Mouse (Mus musculus): ENCODE data around the gene Lrrc27. TPM values are rescaled to one million over a fixed set of nuclear protein-coding genes. Genes with fewer than 3 reads are reported as not detected.

Lrrc27 gene
- polyA plus RNA-seq, 1 experiment: 5.4 TPM

GRCm38 (mm10) chr7:139249406-139250210 lies 36.8 kb downstream of the Lrrc27 start:
- peaks cover 57% of the 10 kb centered on the region for H3K79me2 ChIP-seq (ENCODE audit: control insufficient read depth, insufficient read depth)
- no peak overlapping the region for H3ac ChIP-seq (ENCODE audit: control insufficient read depth, insufficient read length, low read depth)
- peaks cover 14% of the 10 kb centered on the region for H3K79me3 ChIP-seq (ENCODE audit: low read depth)
- H3K4me3 ChIP-seq (ENCODE audit: insufficient read depth, poor library complexity, severe bottlenecking): peak overlapping the region; percentile 59
- H3K27me3 ChIP-seq (ENCODE audit: control insufficient read depth, insufficient read depth, insufficient read length): no peaks in the 10 kb centered on the region
- TF ChIP-seq USF1 (IDR thresholded peaks at IDR 0.05; ENCODE audit: low read depth) (no peak), FOSL1 (IDR thresholded peaks at IDR 0.05; ENCODE audit: insufficient read depth, low read length, poor library complexity, severe bottlenecking) (no peak), MYOG (IDR thresholded peaks at IDR 0.05; ENCODE audit: control insufficient read depth, extremely low read depth, insufficient read length) (no peak)
- no peaks in the 10 kb centered on the region for H3K36me3 ChIP-seq (ENCODE audit: control insufficient read depth, insufficient read depth)

- no peaks in the 10 kb centered on the region for H3K27me3 ChIP-seq (ENCODE audit: control insufficient read depth, insufficient read depth, insufficient read length)
- H3K4me3 ChIP-seq (ENCODE audit: insufficient read depth, poor library complexity, severe bottlenecking): no peak overlapping the region
- peak; percentile 40 for TF ChIP-seq MYOD1 (IDR thresholded peaks at IDR 0.05; ENCODE audit: control insufficient read depth, insufficient read length, low read depth)
- TF ChIP-seq MYOG (IDR thresholded peaks at IDR 0.05; ENCODE audit: control insufficient read depth, extremely low read depth, insufficient read length): no peak
- peaks cover 59% of the 10 kb centered on the region for H3K79me2 ChIP-seq (ENCODE audit: control insufficient read depth, insufficient read depth)
- no peak overlapping the region for H3ac ChIP-seq (ENCODE audit: control insufficient read depth, insufficient read length, low read depth)
- H3K79me3 ChIP-seq (ENCODE audit: low read depth): peaks cover 17% of the 10 kb centered on the region
- H3K36me3 ChIP-seq (ENCODE audit: control insufficient read depth, insufficient read depth): peaks cover 10% of the 10 kb centered on the region
These were observed 39.1 kb downstream of the Lrrc27 start for GRCm38 (mm10) chr7:139251881-139252301.

- Histone ChIP-seq H3K36me3 (ENCODE audit: control insufficient read depth, insufficient read depth) (peaks cover 10% of the 10 kb centered on the region), H3K79me2 (ENCODE audit: control insufficient read depth, insufficient read depth) (peaks cover 59% of the 10 kb centered on the region), H3K4me3 (ENCODE audit: insufficient read depth, poor library complexity, severe bottlenecking) (no peak overlapping the region), H3ac (ENCODE audit: control insufficient read depth, insufficient read length, low read depth) (no peak overlapping the region), H3K27me3 (ENCODE audit: control insufficient read depth, insufficient read depth, insufficient read length) (no peaks in the 10 kb centered on the region), H3K79me3 (ENCODE audit: low read depth) (peaks cover 17% of the 10 kb centered on the region)
- TF ChIP-seq MAX (IDR thresholded peaks at IDR 0.05) (no peak), MYOG (IDR thresholded peaks at IDR 0.05; ENCODE audit: control insufficient read depth, extremely low read depth, insufficient read length) (no peak), USF1 (IDR thresholded peaks at IDR 0.05; ENCODE audit: low read depth) (no peak), MYOD1 (IDR thresholded peaks at IDR 0.05; ENCODE audit: control insufficient read depth, insufficient read length, low read depth) (no peak), FOSL1 (IDR thresholded peaks at IDR 0.05; ENCODE audit: insufficient read depth, low read length, poor library complexity, severe bottlenecking) (no peak), CTCF (IDR thresholded peaks at IDR 0.05; ENCODE audit: control insufficient read depth, insufficient read depth, insufficient read length) (no peak), CEBPB (IDR thresholded peaks at IDR 0.05; ENCODE audit: low read depth) (no peak)
These were observed 39.8 kb downstream of the Lrrc27 start for GRCm38 (mm10) chr7:139252566-139252965.

GRCm38 (mm10) chr7:139252986-139253385 lies 40.2 kb downstream of the Lrrc27 start:
- Histone ChIP-seq H3ac (ENCODE audit: control insufficient read depth, insufficient read length, low read depth) (no peak overlapping the region), H3K4me3 (ENCODE audit: insufficient read depth, poor library complexity, severe bottlenecking) (no peak overlapping the region), H3K79me3 (ENCODE audit: low read depth) (peaks cover 17% of the 10 kb centered on the region), H3K36me3 (ENCODE audit: control insufficient read depth, insufficient read depth) (peaks cover 10% of the 10 kb centered on the region), H3K79me2 (ENCODE audit: control insufficient read depth, insufficient read depth) (peaks cover 59% of the 10 kb centered on the region), H3K27me3 (ENCODE audit: control insufficient read depth, insufficient read depth, insufficient read length) (no peaks in the 10 kb centered on the region)
- TF ChIP-seq CTCF (IDR thresholded peaks at IDR 0.05; ENCODE audit: control insufficient read depth, insufficient read depth, insufficient read length) (no peak), MYOG (IDR thresholded peaks at IDR 0.05; ENCODE audit: control insufficient read depth, extremely low read depth, insufficient read length) (no peak)

- Histone ChIP-seq H3K27me3 (ENCODE audit: control insufficient read depth, insufficient read depth, insufficient read length) (no peaks in the 10 kb centered on the region), H3K79me2 (ENCODE audit: control insufficient read depth, insufficient read depth) (peaks cover 58% of the 10 kb centered on the region), H3ac (ENCODE audit: control insufficient read depth, insufficient read length, low read depth) (no peak overlapping the region), H3K4me3 (ENCODE audit: insufficient read depth, poor library complexity, severe bottlenecking) (no peak overlapping the region), H3K79me3 (ENCODE audit: low read depth) (peaks cover 17% of the 10 kb centered on the region), H3K36me3 (ENCODE audit: control insufficient read depth, insufficient read depth) (peaks cover 10% of the 10 kb centered on the region)
- TF ChIP-seq CEBPB (IDR thresholded peaks at IDR 0.05; ENCODE audit: low read depth) (no peak), FOSL1 (IDR thresholded peaks at IDR 0.05; ENCODE audit: insufficient read depth, low read length, poor library complexity, severe bottlenecking) (no peak), MYOG (IDR thresholded peaks at IDR 0.05; ENCODE audit: control insufficient read depth, extremely low read depth, insufficient read length) (no peak), MAX (IDR thresholded peaks at IDR 0.05) (no peak), MYOD1 (IDR thresholded peaks at IDR 0.05; ENCODE audit: control insufficient read depth, insufficient read length, low read depth) (no peak), CTCF (IDR thresholded peaks at IDR 0.05; ENCODE audit: control insufficient read depth, insufficient read depth, insufficient read length) (no peak)
These were observed 40.7 kb downstream of the Lrrc27 start for GRCm38 (mm10) chr7:139253462-139253861.

GRCm38 (mm10) chr7:139254626-139255025 lies 41.8 kb downstream of the Lrrc27 start:
- H3K79me2 ChIP-seq (ENCODE audit: control insufficient read depth, insufficient read depth): peaks cover 46% of the 10 kb centered on the region
- no peaks in the 10 kb centered on the region for H3K27me3 ChIP-seq (ENCODE audit: control insufficient read depth, insufficient read depth, insufficient read length)
- H3ac ChIP-seq (ENCODE audit: control insufficient read depth, insufficient read length, low read depth): no peak overlapping the region
- H3K4me3 ChIP-seq (ENCODE audit: insufficient read depth, poor library complexity, severe bottlenecking): no peak overlapping the region
- peaks cover 10% of the 10 kb centered on the region for H3K36me3 ChIP-seq (ENCODE audit: control insufficient read depth, insufficient read depth)
- peaks cover 9% of the 10 kb centered on the region for H3K79me3 ChIP-seq (ENCODE audit: low read depth)
- TF ChIP-seq MYOD1 (IDR thresholded peaks at IDR 0.05; ENCODE audit: control insufficient read depth, insufficient read length, low read depth) (no peak), MYOG (IDR thresholded peaks at IDR 0.05; ENCODE audit: control insufficient read depth, extremely low read depth, insufficient read length) (no peak), CEBPB (IDR thresholded peaks at IDR 0.05; ENCODE audit: low read depth) (no peak), FOSL1 (IDR thresholded peaks at IDR 0.05; ENCODE audit: insufficient read depth, low read length, poor library complexity, severe bottlenecking) (no peak), MAX (IDR thresholded peaks at IDR 0.05) (no peak), CTCF (IDR thresholded peaks at IDR 0.05; ENCODE audit: control insufficient read depth, insufficient read depth, insufficient read length) (no peak), USF1 (IDR thresholded peaks at IDR 0.05; ENCODE audit: low read depth) (no peak)
